Mouse (Mus musculus): Measurements from ENCODE around the gene Cabp7.
"Not testable (repeated sequence)": the region's sequence is repeated elsewhere in the genome, so short reads cannot be mapped to it uniquely, and the experiment has no call there.

Gene Cabp7

DNA sequence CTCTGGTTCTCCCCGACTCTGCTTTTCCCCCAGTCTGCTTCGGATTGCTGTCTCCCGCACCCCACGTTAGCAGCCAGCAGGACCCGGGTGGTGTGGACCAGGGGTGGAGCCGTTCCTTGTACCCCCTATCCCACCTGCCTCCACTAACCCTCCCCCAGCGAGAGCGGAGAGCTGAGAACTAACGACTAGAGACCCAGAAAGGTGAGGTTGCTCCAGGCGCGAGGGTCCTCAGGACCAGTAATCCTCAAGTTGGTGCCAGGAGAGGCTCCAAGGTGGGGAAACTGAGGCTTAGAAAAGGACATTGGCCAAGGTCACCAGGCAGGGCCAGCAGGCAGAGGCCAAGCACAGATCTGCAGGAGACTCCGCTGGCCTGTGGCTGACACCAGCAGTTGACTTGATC lies 707 bp upstream of the Cabp7 start:
- no peak for DNase-seq (ENCODE audit: low spot score)

DNA sequence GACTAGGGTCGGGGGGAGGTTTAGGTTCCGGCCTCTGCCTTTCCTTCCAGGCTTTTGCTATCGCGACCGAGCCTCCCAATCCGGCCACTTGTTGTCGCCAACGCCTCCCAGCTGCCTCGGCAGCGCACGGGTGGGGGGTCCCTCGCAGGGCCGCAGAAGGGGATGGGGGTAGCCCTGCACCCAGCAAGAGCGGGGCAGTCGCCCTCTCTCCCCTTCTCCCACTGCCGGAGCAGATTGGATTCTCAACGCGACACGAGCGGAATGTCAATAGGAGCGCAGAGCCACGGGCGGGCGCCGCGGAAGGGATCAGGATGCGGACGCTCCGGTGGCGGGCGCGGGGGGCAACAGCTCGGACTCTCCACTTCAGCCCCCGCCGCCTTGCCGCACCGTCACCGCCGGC lies 609 bp downstream of the Cabp7 start:
- no peak for DNase-seq (ENCODE audit: low spot score)

DNA sequence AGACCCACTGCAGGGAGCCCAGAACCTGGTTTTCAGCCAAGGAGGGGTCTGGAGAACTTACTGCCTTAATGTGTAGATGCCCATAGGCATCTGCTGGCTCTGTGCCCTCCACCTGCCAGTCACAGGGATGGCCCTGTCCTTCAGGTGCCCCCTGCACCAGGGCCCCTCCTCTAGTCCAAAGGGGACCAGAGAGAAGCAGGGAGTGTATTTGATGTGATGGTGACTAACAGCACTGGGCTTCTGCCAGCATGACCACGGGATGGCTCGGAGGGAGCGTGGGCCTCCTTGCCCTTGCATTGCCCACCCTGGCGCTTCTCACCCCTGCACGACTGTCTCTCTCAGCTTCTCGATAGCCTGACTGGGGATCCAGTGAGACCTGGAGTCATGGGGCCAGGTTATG lies 1.9 kb downstream of the Cabp7 start:
- no peak for DNase-seq (ENCODE audit: low spot score)

DNA sequence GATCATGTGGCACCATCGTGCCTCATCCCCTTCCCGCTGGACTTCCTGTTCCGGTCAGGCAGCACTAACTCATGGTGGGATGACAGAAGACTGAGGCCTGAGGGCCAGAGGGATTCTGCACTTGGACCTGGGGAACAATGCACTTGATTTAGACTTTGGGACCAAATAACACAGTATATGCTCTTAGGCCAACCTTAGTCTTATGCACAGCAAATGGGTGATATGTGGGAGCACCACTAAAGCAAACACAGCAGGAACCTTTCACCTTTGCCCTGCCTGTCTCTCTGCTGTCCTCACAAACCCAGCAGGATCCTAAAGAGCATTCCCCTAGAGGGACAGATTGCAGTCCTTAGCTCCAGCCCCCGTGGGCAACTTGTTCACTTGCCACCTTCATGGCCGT lies 5.8 kb downstream of the Cabp7 start:
- DNase-seq (ENCODE audit: low spot score), result no peak

DNA sequence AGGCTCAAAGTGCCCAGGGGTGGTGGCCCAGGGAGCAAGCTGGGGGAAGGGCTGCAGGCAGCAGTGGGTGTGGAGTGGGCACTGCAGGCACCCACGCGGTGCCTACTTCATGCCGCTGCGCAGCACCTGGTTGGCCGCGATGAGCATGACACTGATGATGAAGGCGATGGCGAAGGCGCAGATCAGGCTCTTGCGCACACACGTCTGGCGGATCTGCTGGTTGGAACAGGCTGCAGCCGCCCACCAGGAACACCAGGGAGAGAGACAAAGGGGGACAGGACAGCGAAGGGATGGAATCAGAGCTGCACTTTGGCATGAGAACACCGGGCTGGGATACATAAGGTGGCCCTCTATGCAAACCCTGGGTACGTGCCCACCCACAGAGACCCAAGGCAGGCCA lies 7.9 kb downstream of the Cabp7 start:
- DNase-seq (ENCODE audit: low spot score), result no peak

DNA sequence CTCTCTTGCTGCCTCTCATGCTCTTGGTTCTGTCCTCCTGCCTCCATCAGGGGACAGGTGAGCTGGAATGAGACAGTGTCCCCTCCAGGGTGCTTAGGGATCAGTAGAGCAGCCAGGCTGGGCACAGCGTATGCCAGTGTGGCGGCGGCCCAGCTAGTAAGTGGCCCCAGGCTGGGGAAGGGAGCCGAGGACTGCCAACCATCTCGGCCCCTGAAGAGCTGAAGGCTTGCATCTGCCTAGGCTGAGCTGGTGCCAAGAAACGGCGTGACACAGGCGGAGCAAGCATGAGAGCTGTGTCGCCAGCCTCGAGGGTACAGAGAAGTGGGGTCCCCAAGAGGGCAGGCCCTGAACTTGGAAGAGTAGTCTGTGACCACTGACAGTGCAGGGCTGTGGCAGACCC lies 8.9 kb downstream of the Cabp7 start:
- DNase-seq (ENCODE audit: low spot score), result no peak

DNA sequence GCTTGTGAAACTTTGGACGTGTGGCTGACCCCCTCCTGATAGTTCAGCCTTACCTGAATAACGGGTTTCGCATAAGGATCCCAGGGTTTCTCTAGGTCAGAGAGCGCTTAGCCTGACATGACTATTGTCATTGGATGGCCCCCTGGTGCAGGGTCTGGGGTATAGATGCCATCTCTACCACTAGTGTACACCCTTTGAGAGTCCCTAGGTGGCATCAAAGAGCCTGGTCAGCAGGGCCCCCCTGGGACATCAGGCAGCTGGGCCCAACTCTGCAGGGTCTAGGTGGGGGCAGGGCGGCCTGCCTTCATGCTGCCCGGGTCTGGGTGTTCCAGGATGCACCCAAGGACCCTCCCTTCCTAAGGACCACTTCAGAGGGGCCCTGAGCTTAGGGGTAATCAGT lies 10.2 kb downstream of the Cabp7 start:
- DNase-seq (ENCODE audit: low spot score), result no peak

DNA sequence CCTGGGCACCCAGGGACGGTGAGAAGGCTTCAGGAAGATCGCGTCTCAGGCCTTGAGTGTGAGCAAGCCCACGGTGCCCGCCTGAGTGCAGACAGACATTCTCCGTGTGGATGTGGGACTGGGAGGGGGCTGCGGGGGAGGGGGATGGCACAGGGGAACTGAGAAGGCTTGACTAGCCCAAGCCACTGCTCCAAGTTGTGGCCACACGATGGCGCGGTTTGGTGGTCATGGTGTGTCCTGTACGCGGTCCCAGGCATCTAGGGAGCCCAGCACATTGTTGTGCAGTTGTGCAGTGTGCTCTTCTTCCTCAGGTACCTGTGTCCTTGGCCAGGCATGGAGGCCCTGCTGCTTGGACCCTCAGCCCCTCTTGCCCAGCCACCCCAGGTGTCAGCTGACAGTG lies 12.4 kb downstream of the Cabp7 start:
- no peak for DNase-seq (ENCODE audit: low spot score)

DNA sequence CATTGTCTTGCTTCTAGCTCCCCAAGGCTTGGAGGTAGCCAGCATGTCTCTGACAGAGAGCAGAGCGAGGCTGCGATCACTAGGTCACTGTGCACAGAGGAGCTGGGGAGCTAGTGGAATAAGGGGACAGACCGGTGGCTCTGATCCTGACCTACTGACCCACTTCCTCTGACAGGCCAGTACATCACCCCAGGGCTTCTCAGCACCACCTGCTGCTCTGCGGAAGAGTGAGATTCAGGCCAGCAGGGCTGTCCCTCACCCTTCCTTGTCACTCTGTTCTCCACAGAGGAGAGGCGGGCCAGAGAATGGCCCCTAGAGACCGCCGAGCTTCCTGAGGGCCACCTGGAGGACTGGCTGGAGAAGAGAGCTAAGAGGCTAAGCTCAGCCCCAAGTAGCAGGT lies 14.8 kb downstream of the Cabp7 start:
- DNase-seq (ENCODE audit: low spot score), result no peak

DNA sequence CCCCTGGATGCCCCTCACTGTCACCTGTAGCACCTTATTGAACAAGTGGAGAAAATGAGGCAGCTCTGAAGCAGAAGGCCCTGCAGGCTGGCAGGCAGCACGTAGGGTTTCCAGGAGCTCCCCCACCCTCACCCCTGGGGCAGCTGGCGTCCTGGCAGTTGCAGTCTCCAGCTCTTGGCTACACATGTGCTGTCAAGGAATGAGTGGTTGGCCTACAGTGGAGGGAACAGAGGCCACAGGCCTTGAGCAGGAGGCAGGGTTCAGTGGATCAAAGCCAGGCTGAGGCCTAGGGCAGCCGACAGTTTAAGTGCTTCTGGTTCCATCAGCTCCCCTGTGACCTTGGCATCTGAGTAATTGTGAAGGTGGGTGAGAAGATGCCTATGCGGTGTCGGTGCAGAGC lies 15.7 kb downstream of the Cabp7 start:
- DNase-seq (ENCODE audit: low spot score), result no peak

DNA sequence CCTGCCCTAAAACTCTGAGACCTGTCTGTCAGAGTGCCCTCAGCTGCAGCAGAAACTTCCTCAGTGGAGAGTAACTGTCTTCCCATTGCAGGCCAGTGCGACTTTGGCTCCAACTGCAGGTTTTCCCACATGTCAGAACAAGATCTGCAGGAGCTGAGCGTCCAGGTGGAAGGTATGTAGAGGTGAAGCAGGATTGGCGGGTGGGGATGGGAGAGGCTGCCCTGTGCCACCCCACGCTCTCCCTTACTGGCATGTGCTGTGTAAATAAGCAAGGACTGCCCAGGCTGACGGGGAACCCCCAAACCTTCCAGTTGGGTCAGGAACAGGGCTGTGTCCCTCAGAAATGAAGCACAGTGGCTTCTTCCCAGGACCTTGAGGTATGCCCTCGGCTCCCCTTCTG lies 16.5 kb downstream of the Cabp7 start:
- no peak for DNase-seq (ENCODE audit: low spot score)

DNA sequence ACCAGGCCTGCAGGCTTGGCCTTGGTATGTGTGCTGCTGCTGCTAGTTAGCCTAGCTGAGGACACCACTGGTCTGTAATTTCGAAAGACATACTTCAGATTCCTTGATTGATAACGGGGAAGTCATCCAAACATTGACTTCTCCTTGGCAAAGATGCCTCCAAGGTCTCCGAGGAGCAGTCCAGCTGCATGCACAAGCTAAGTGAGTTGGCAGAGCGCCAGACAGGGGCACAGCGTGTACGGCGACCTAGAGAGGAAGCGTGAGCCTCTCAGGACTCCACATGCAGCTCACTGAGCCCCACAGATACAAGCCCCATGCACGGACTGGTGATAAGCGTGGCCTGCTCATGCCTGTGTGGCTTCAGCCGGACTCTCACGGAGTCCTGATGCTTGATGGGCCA lies 17.0 kb downstream of the Cabp7 start:
- DNase-seq (ENCODE audit: low spot score), result peak; percentile 18

DNA sequence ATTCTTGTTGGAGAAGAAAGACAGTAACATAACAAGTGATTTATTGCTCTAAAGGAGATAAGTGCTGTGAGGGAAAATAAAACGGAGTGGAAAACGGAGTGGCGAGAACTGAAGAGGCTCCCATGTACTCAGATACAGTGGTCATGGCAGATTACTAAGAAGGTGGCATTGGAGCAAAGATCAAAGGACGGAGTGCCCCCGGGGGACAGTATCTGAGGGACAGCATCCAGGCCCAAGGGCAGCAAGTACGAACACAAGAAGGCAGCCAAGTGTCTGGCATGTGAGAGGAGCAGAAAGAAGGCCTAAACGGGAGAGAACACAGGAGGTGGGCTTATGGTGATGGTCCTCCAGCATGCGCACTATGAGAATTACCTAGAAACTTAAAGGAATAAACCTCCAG lies 24.9 kb downstream of the Cabp7 start:
- no peak for DNase-seq (ENCODE audit: low spot score)

DNA sequence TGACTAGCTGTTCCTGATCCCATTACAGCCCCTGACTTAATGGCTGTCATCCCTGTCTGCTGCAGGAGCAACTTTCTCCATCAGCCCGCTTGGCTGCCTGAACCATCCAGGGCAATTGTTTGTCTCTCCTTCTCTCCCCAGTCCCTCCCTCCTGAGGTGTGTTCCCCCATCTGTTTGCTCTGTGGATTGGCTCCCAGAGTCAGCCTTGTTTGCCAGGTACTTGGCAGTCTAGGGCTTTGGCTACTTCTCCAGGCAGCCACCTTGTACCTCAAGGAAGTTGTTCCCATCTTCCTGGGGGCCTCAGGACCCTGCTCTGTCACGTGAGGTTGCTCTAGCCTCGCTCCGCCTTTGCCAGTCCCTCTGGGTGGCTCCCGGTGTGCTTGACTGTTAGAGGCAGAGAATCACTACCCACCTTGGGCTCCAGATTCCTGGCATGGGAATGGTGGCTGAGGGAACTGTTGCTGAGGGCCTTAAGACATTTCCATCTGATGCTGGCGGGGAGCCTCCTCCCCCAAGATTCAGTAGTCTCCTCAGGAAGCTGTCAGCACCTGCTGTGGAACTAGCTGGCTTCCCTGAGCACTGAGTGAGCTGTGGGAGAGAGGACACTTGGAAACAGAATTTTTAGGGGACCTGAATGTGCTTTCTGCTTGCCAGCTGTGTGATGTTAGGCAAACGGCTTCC lies 25.5 kb downstream of the Cabp7 start:
- no peak for DNase-seq (ENCODE audit: low spot score)

DNA sequence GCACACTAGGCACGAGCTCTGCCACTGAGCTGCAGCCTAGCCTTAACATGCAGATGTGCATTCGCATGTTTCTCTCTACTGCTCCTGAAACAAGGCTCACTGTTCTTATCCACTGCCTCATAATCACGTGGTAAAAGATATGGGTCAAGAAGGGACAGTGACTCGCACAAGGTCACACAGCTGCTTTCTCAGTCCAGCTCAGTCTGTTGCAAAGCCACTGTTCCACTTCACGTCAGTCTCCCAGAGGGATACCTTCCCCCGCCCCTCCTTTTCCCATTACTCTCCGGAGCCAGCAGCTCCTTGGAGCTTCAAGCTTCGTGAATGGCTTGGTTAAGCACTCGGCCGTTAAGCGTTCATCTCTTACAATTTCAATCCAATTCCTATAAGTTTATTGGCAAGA lies 26.2 kb downstream of the Cabp7 start:
- no peak for DNase-seq (ENCODE audit: low spot score)

DNA sequence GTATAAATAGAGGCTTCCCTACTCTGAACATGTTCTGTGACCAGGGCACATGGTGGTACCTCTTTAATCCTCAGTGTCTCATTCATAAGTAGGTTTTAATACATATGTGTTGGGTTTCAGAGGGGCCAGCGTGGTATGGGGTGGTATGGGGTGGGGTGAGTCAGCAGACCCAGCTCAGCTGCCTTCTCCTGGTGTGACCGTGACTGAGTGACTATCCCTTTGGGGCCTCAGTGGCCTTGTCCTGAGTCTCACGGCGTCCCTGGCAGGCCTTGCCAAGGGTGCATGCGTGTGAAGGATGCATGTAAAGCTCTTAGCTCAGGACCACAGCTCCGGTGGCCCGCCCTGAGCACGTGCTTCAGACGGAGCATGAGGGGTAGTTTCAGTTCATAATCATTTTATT lies 26.6 kb downstream of the Cabp7 start:
- no peak for DNase-seq (ENCODE audit: low spot score)

DNA sequence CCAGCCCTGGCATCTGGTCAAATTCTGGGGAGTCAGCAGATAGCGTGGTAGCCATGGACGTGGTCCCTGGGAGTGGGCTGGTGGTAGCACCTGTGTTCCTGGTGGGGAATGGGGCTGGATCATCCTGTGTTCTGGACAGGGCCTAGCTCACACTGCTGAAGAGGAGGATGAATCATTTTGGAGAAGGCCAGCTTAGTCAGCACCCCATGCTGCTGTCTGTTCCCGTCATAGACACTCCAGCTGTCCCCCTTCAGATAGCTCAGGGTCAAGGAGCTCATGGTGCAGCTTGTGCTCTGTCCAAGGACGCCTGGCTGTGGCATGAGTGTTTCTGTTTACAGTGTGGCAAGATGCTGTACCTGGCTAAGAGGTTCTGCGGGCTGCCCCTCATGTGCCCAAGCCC lies 28.0 kb downstream of the Cabp7 start:
- no peak for DNase-seq (ENCODE audit: low spot score)

DNA sequence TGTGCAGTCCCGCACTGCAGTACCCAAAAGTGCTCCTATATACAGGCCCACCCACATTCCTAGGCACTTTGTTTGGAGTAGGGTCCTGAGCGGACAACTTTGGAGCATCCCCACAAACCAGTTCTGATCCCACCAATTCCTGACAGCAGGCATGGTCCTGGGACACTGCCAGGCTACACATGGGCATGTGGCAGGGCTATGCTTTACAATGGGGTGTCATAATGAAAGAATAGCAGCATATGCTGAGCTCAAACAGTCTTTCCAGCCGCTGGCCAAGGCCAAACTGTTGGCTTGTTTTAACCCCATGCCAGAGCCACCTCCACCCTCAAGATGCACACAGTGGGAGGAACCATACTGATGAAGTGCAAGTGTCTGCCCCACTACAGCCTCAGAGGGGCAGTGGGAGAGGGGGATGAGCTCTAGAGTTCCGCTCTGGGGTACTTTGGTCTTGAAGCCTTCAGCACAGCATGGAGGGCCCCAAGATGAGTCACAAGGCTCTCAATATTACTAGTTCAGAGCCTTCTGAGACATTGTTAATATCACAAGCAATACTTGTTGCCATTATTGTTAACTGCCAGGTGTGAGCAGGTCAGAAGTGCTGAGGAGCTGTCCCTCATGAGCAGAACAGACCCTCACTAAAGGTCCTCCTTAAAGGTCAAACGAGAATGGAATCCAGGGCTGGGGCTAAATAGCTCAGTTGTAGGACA lies 29.9 kb downstream of the Cabp7 start:
- no peak for DNase-seq (ENCODE audit: low spot score)

DNA sequence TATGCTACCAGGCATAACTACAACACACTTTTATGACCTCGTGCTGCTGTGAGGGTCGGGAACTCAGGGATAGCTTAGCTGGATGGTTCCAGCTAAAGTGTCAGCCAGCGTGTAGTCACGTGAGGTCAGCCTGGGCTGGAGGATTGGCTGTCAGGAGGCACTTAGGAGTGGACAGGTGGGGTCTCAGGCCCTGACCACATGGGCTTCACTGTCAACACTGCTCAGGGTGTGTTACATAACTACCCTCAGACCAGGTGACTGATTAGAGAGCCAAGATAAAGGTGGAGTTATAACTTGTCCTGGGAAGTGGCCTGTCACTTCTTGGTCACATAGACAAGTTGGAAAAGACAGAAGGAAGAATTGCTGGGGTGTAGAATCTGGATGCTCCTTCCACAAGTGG lies 31.0 kb downstream of the Cabp7 start:
- DNase-seq (ENCODE audit: low spot score), result peak; percentile 72

DNA sequence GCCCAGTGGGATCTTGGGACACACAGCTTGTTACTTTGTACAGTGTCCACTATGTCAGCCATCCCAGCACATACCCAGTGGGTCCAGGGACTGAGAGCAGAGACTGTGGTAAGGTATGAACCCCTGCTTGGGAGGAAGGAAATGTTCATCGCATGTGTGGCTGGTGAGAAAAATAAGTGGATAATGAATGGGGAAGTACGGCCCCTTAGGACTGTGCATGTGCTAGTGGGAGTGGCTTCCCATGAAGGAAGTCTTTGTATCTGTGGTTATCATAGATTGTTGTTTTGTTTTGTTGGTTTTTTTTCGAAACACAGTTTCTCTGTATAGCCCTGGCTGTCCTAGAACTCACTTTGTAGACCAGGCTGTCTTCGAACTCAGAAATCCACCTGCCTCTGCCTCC lies 31.9 kb downstream of the Cabp7 start:
- no peak for DNase-seq (ENCODE audit: low spot score)

DNA sequence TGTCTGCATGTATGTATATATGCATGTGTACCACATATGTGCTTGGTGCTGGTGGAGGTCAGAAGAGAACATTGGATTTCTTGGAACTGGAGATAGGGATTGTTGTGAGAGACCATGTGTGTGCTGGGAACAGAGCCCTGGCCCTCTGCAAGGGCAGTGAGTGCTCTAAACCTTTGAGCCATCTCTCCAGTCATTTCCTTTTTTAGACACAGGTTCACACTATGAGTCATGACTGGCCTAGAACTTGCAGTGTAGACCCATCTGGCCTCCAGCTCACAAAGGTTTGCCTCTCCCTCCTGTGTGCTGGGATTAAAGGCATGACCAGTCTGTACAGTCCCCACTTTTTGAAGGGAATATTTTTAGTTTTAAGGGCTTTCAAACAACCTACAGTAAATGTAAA lies 33.8 kb downstream of the Cabp7 start:
- no peak for DNase-seq (ENCODE audit: low spot score)

DNA sequence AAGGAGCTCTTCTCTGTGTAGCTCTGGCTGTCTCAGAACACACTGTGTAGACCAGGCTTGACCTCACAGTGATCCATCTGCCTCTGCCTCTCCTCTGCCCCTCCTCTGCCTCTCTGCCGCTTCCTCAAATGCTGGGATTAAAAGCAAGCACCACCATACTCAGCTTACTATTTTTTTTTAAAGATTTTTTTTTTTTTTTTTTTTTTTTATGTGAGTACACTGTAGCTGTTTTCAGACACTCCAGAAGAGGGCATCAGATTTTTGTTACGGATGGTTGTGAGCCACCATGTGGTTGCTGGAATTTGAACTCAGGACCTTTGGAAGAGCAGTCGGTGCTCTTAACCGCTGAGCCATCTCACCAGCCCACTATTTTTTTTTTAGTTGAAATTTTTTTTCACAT lies 36.4 kb downstream of the Cabp7 start:
- DNase-seq (ENCODE audit: low spot score), result not testable (repeated sequence)

DNA sequence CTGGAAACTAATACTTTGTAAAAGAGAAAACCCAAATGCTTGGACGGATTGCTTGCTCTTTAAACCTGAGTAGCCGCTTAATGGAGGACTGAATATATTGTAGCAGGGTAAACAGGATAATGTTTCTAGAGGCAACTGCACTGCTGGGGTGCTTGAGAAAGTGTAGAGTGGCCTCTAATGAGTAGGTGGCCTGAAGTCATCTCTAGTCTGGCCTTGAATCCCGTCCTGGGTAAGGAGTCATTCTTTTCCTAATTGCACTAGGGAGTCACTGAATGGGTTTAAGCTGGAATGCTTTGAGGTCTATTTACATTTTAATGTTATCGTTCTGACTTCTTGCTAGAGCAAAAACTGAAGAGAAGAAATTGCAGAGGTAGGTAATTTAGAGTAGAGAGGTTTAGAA lies 41.4 kb downstream of the Cabp7 start:
- no peak for DNase-seq (ENCODE audit: low spot score)
